Mouse (Mus musculus) liver, embryonic 14.5 days (tissue): Measurements from ENCODE around the gene Spata2l. TPM values are rescaled to one million over a fixed set of nuclear protein-coding genes. Genes with fewer than 3 reads are reported as not detected.

Experiments
- ATAC-seq: fragments of 200-750 bp; cut with Nextera tagmentation; 2 replicates; pipeline ENCODE4 v1.8.0; 2017; ENCODE audit warnings: moderate number of reproducible peaks, mild to moderate bottlenecking, moderate library complexity; ENCODE audit not compliant: insufficient read depth
- DNase-seq, 3 experiments: peaks; one replicate each; pipeline ENCODE4 v3.0.0-alpha.2; 2012 to 2013; ENCODE audit warnings: low read depth in 3 of 3, low spot score in 3 of 3
- H3K27ac ChIP-seq: fragments of 300-500 bp; sonication (generic); 2 replicates; pipeline ENCODE4 v1.5.1; 2014; ENCODE audit warnings: moderate library complexity, mild to moderate bottlenecking, control low read depth, inconsistent platforms
- H3K27me3 ChIP-seq: fragments of 300-500 bp; sonication (generic); 2 replicates; pipeline ENCODE4 v1.6.1; 2014; ENCODE audit warnings: mild to moderate bottlenecking, low read length, moderate library complexity; ENCODE audit not compliant: control insufficient read depth, insufficient read depth
- H3K36me3 ChIP-seq: fragments of 300-500 bp; sonication (generic); replicated peaks from 2 replicates; pipeline ENCODE4 v1.6.1; 2014; ENCODE audit warnings: low read depth; ENCODE audit not compliant: control insufficient read depth, insufficient read depth
- H3K4me1 ChIP-seq, 2 experiments: fragments of 200-500 bp in 1 of 2; fragments of 300-500 bp in 1 of 2; sonication (generic) in 1 of 2; replicated peaks; 2 replicates each; pipeline ENCODE4 v1.6.1; 2012 to 2014; ENCODE audit warnings: antibody characterized with exemption in 1 of 2, inconsistent platforms in 1 of 2, low read length in 1 of 2; ENCODE audit not compliant: control insufficient read depth in 2 of 2, insufficient read depth in 2 of 2
- H3K4me2 ChIP-seq: fragments of 300-500 bp; sonication (generic); 2 replicates; pipeline ENCODE4 v1.6.1; 2014; ENCODE audit warnings: low read depth, mild to moderate bottlenecking, control low read depth, moderate library complexity
- H3K4me3 ChIP-seq, 2 experiments: fragments of 200-500 bp in 1 of 2; fragments of 300-500 bp in 1 of 2; sonication (generic) in 1 of 2; 2 replicates each; pipeline ENCODE4 v1.5.1; 2012 to 2014; ENCODE audit warnings: low read depth in 2 of 2, low read length in 2 of 2, mild to moderate bottlenecking in 2 of 2, control low read depth in 1 of 2, inconsistent platforms in 1 of 2, moderate library complexity in 1 of 2; ENCODE audit not compliant: insufficient read depth in 1 of 2
- H3K9ac ChIP-seq: fragments of 300-500 bp; sonication (generic); replicated peaks from 2 replicates; pipeline ENCODE4 v1.6.1; 2014; ENCODE audit warnings: mild to moderate bottlenecking, control low read depth, moderate library complexity
- H3K9me3 ChIP-seq: fragments of 300-500 bp; sonication (generic); 2 replicates; pipeline ENCODE4 v1.6.1; 2016; ENCODE audit warnings: low read length, mixed read lengths; ENCODE audit not compliant: control insufficient read depth
- CTCF ChIP-seq: IDR thresholded peaks from 2 replicates; pipeline ENCODE4 v1.5.1; 2016; ENCODE audit warnings: antibody characterized with exemption, low read depth, control low read depth
- EP300 ChIP-seq: IDR thresholded peaks from 2 replicates; pipeline ENCODE4 v1.6.1; 2016; ENCODE audit warnings: antibody characterized with exemption, low read depth
- WGBS: fragments of 180-500 bp; shearing (Covaris S2); extraction: QIAGEN DNeasy Blood & Tissue Kit; methylation state at CpG from one replicate; pipeline ENCODE4 v1.1.7; 2014; ENCODE audit not compliant: insufficient replicate concordance; 5-methylcytosine and 5-hydroxymethylcytosine counted together
- polyA plus RNA-seq, 2 experiments: library from polyadenylated mRNA; depleted of rRNA in 1 of 2; stranded (reverse) in 1 of 2; unstranded in 1 of 2; fragments of >200 nt; fragmentation: Nextera tagmentation in 1 of 2; extraction: Ambion mirVana in 1 of 2; gene quantifications; 2 replicates each; pipeline versions ENCODE4 v1.2.1 to v1.2.3; 2012 to 2014

The Spata2l gene
- polyA plus RNA-seq, 2 experiments = 0.87 to 1.5 TPM

GRCm38 (mm10) chr8:123255170-123255569 lies 19.1 kb upstream of the Spata2l start:
- peaks cover 11% of the 10 kb centered on the region for H3K36me3 ChIP-seq
- peak overlapping the region; percentile 90 for H3K9ac ChIP-seq
- H3K4me1 ChIP-seq = peaks cover 8 to 13% of the 10 kb centered on the region in 2 experiments
- no peak for DNase-seq
- 63% methylated on average over 6 of the region's 6 CpGs for WGBS
- peak overlapping the region; percentile 70 to 87 for H3K4me3 ChIP-seq
- no peak for ATAC-seq
- TF ChIP-seq EP300 (no peak), CTCF (peak; percentile 32)
- H3K27ac ChIP-seq = peak overlapping the region; percentile 55; the same call in 1 of the 2 replicates
- no peaks in the 10 kb centered on the region for H3K27me3 ChIP-seq
- H3K9me3 ChIP-seq = no peaks in the 10 kb centered on the region
- peak overlapping the region; percentile 78 for H3K4me2 ChIP-seq

DNA sequence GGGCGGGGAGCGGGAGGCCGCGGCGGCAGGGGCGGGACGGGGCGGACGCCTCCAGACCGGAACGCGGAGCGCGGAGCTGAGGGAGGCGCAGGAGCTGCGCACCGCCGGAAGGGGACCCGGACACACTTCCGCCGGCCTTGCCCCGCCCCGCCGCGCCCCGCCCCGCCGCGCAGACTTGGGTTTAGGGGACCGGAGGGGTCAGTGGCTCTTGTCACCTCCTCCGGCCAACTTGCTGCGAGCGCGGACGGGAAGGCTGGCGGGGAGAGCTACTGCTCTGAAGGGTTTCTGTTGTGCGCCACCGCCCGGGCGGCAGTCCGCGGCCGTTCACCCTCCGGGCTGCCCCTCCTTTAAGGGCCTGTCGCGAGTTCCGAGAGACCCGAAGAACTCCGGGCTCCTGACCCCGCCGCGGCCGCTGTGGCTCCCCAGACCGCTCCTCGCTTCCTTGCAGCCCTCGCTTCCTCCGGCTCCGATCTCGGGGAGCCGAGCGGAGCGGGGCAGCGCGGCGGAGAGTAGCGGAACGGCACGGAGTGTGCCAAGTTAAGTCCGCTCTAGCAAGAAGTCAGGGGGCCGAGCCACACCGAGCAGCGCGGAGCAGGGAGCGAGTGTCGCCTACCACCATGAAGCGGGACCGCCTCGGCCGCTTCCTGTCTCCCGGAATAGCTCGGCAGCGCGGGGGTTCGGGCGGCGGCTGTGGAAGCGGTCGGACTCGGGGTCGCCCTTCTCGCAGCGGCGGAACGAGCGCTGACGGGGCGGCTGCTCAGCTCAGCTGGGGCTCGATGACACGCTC lies 18.3 kb upstream of the Spata2l start, which contains the start of the genes Zfp276 and Vps9d1:
Gene Zfp276, plus strand, starts transcription at position 97 of the 787 bp plus-strand sequence.
Gene Vps9d1, minus strand, starts transcription at position 250 of the 787 bp plus-strand sequence.
- Histone ChIP-seq H3K9me3 (no peaks in the 10 kb centered on the region), H3K4me2 (peak within 1 kb of the TSS; percentile 78), H3K27ac (peak within 1 kb of the TSS; percentile 55), H3K4me3 (peak within 1 kb of the TSS; percentile 84 to 87), H3K9ac (peak within 1 kb of the TSS; percentile 90), H3K36me3 (peaks cover 6% of the 10 kb centered on the region), H3K27me3 (no peaks in the 10 kb centered on the region), H3K4me1 (peaks cover 8 to 13% of the 10 kb centered on the region in 2 experiments)
- TF ChIP-seq CTCF (0 out of 2 replicates have a peak, but pooled peaks have one; percentile 0), EP300 (no peak)
- ATAC-seq = peak; percentile 92
- peak; percentile 71 to 75 (median 72) for DNase-seq
- WGBS = under 1% methylated on average over 98 of the region's 99 CpGs

GRCm38 (mm10) chr8:123253451-123254098 lies 17.5 kb upstream of the Spata2l start:
- peak overlapping the region; percentile 84 to 87 for H3K4me3 ChIP-seq
- H3K36me3 ChIP-seq = peaks cover 6% of the 10 kb centered on the region
- H3K27ac ChIP-seq = peak overlapping the region; percentile 3; the same call in 1 of the 2 replicates
- peak overlapping the region; percentile 90 for H3K9ac ChIP-seq
- H3K4me2 ChIP-seq = peak overlapping the region; percentile 78
- no peaks in the 10 kb centered on the region for H3K9me3 ChIP-seq
- ATAC-seq (peak; percentile 42), DNase-seq (no peak)
- under 1% methylated on average over 40 of the region's 40 CpGs for WGBS
- H3K4me1 ChIP-seq = peaks cover 8 to 13% of the 10 kb centered on the region in 2 experiments
- TF ChIP-seq CTCF (no peak), EP300 (no peak)
- H3K27me3 ChIP-seq = no peaks in the 10 kb centered on the region

- Histone ChIP-seq H3K36me3 (peaks cover 6% of the 10 kb centered on the region), H3K27me3 (no peaks in the 10 kb centered on the region), H3K4me1 (peaks cover 8 to 13% of the 10 kb centered on the region in 2 experiments), H3K9ac (peak overlapping the region; percentile 90), H3K9me3 (no peaks in the 10 kb centered on the region), H3K4me2 (peak overlapping the region; percentile 78), H3K27ac (no peak overlapping the region), H3K4me3 (peak overlapping the region in 1 of 2 experiments; percentile 87; a peak in 2 of 4 replicates)
- ATAC-seq = no peak
- TF ChIP-seq CTCF = no peak
- no peak for TF ChIP-seq EP300
- DNase-seq = no peak
- whole genome bisulfite sequencing = 50% methylated on average over 4 of the region's 4 CpGs
Observed at GRCm38 (mm10) chr8:123252925-123253324, 16.9 kb upstream of the Spata2l start.

DNA sequence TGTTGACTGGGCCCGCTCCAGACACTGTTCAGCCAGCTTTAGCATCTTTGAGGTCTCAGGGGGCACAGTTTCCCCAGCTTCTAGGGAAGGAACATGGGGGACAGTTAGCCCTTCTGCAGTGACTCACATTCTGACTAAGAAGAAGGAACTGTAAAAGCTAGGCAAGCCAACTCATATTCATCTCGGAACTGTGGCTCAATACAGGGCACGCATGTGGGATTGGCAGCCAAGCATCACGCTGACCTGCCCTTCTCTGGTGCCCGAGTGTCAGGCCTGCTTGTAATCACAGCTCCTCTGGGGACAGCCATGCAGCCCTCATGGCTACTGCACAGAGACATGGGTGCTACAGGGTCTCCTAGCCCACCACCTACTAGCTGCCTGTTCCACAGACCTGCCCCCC lies 14.9 kb upstream of the Spata2l start:
- H3K36me3 ChIP-seq = no peaks in the 10 kb centered on the region; the same call in 1 of the 2 replicates

More for the DNA sequence above, 14.9 kb upstream of the Spata2l start:
- no peak for ATAC-seq
- H3K27ac ChIP-seq = no peak overlapping the region
- H3K4me2 ChIP-seq = no peak overlapping the region
- DNase-seq = no peak
- TF ChIP-seq CTCF (no peak), EP300 (no peak)
- 88% methylated on average over 5 of the region's 5 CpGs for WGBS
- H3K27me3 ChIP-seq = no peaks in the 10 kb centered on the region
- no peak overlapping the region for H3K9ac ChIP-seq
- no peaks in the 10 kb centered on the region for H3K9me3 ChIP-seq
- H3K4me3 ChIP-seq = no peak overlapping the region
- H3K4me1 ChIP-seq = peaks cover 8 to 13% of the 10 kb centered on the region in 2 experiments
